Mouse (Mus musculus): ENCODE results near the gene Fam117a. TPM values are rescaled to one million over a fixed set of nuclear protein-coding genes. Genes with fewer than 3 reads are reported as not detected.
"Not testable (repeated sequence)": the region's sequence is repeated elsewhere in the genome, so short reads cannot be mapped to it uniquely, and the experiment has no call there.

Fam117a gene
- polyA plus RNA-seq, 1 experiment from 2014 or later, result 19.2 TPM

DNA sequence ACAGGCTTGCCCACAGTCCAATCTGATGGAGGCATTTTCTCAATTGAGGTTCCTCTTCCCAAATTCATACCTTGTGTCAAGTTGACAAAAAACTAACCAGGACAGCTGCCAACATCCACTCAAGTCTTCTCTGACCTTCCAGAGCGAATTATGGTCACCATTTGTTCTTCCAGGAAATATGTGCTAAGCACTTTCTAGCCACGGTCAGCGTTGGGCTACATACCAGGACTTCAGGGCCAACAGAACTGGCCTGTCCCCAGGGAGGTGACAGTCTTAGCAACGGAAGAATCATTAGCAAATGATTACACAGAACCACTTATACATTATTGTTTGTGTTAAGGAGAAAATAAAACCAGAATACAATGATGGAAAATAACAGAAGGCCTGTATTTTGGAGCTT, 69.0 kb downstream of the Fam117a start:
- WGBS, result 81% methylated on average over 4 of the region's 4 CpGs
- Histone ChIP-seq H3K4me1 (replicated peaks) (0 out of 2 replicates have a peak, but pooled peaks cover 3% of the 10 kb centered on the region), H3K4me3 (replicated peaks) (no peak overlapping the region), H3K36me3 (no peaks in the 10 kb centered on the region), H3K4me2 (no peak overlapping the region), H3K9ac (replicated peaks) (no peak overlapping the region), H3K27ac (no peak overlapping the region), H3K9me3 (no peaks in the 10 kb centered on the region), H3K27me3 (no peaks in the 10 kb centered on the region)
- no peak for ATAC-seq (ENCODE audit: insufficient number of reproducible peaks, insufficient read depth, low FRiP score, low TSS enrichment, low read depth)

GRCm38 (mm10) chr11:95406398-95406797, 69.6 kb downstream of the Fam117a start:
- H3K27me3 ChIP-seq; H3K9me3 ChIP-seq; H3K36me3 ChIP-seq; H3K27ac ChIP-seq; H3K4me2 ChIP-seq; H3K9ac ChIP-seq (replicated peaks); ATAC-seq (ENCODE audit: insufficient number of reproducible peaks, insufficient read depth, low FRiP score, low TSS enrichment, low read depth); H3K4me3 ChIP-seq (replicated peaks); H3K4me1 ChIP-seq (replicated peaks): not testable (repeated sequence)
- 92% methylated on average over 5 of the region's 5 CpGs for WGBS

DNA sequence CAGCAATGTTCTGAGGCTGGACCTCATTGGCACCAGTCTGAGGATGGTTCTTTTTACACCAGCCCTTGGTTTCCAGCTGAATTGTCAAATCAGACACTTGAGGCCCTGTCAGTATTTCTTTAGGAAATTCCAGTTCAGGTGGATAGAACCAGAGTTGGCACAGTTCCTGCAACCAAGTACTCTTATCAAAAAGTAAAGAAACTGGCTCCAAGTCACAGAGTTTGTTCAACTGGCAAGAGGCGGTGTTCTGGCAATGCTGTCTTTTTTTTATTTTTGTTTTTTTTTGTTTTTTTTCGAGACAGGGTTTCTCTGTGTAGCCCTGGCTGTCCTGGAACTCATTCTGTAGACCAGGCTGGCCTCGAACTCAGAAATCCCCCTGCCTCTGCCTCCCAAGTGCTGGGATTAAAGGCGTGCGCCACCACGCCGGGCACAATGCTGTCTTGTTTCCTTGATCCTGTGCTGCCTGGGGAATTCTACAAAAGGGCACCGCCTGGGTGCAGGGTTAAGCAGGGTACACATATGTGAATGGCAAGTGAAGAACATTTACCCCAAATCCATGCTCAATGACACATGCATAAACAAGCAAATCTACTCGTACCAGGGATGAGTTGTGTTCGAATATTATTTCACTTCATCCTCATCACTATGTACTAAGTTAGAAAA, 72.8 kb downstream of the Fam117a start:
- H3K27ac ChIP-seq, result no peak overlapping the region
- no peak overlapping the region for H3K4me3 ChIP-seq (replicated peaks)
- H3K4me2 ChIP-seq, result no peak overlapping the region
- WGBS, result 90% methylated on average over 10 of the region's 10 CpGs
- H3K36me3 ChIP-seq, result no peaks in the 10 kb centered on the region
- H3K4me1 ChIP-seq (replicated peaks), result peaks cover 7% of the 10 kb centered on the region; the same call in 1 of the 2 replicates
- ATAC-seq (ENCODE audit: insufficient number of reproducible peaks, insufficient read depth, low FRiP score, low TSS enrichment, low read depth), result no peak
- no peaks in the 10 kb centered on the region for H3K27me3 ChIP-seq
- no peak overlapping the region for H3K9ac ChIP-seq (replicated peaks)
- H3K9me3 ChIP-seq, result no peaks in the 10 kb centered on the region

- Histone ChIP-seq H3K4me1 (replicated peaks) (peaks cover 18% of the 10 kb centered on the region), H3K9ac (replicated peaks) (no peak overlapping the region), H3K27me3 (no peaks in the 10 kb centered on the region), H3K36me3 (no peaks in the 10 kb centered on the region), H3K9me3 (no peaks in the 10 kb centered on the region), H3K27ac (no peak overlapping the region), H3K4me2 (no peak overlapping the region), H3K4me3 (replicated peaks) (no peak overlapping the region)
- ATAC-seq (ENCODE audit: insufficient number of reproducible peaks, insufficient read depth, low FRiP score, low TSS enrichment, low read depth), result no peak
- 56% methylated on average over 6 of the region's 6 CpGs for WGBS
Measured at GRCm38 (mm10) chr11:95411453-95412013, 74.7 kb downstream of the Fam117a start.

- H3K4me1 ChIP-seq (replicated peaks), result peaks cover 18% of the 10 kb centered on the region
- H3K9ac ChIP-seq (replicated peaks), result no peak overlapping the region
- H3K9me3 ChIP-seq, result no peaks in the 10 kb centered on the region
- no peaks in the 10 kb centered on the region for H3K27me3 ChIP-seq
- H3K27ac ChIP-seq, result no peak overlapping the region
- H3K36me3 ChIP-seq, result no peaks in the 10 kb centered on the region
- 90% methylated on average over 3 of the region's 3 CpGs for WGBS
- no peak overlapping the region for H3K4me2 ChIP-seq
- ATAC-seq (ENCODE audit: insufficient number of reproducible peaks, insufficient read depth, low FRiP score, low TSS enrichment, low read depth), result no peak
- no peak overlapping the region for H3K4me3 ChIP-seq (replicated peaks)
Measured at GRCm38 (mm10) chr11:95412615-95413014, 75.8 kb downstream of the Fam117a start.

DNA sequence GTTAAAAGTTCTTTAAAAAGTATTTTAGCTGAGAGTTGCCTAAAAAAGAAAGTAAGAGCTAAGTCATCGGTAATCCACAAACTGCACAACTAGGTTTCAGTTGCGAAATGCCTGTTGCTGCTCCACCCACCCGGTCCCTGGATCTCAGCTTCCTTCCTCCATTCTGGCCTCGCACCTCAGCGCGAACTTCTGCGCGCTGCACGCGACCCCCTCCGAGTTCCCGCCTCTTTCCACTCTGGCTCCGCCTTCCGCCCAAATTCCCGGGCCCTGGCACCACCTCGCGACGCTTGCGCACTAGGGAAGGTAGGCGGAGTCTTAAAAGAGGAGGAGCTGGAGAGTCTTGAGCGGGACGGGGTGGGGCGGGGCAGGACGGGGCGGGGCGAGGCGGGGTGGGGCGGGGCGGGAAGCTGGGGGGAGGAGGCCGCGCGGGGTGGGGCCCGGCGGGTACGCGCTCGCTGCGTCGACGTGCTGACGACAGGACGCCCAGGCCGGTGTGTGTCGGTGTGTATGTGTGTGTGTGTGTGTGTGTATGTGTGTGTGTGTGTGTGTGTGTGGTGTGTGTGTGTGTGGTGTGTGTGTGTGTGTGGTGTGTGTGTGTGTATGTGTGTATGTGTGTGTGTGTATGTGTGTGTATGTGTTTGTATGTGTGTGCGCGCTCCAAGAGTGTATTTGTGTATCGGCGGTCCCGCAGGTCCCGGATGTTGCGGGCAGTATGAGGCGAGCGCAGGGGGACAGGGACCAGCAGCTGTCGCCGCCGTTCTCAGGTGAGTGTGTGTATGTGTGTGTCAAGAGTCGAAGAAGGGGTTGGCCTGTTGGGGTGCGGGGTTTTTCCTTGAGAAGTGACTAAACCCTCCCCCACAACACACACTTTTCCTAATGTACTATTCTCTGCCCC, 77.1 kb downstream of the Fam117a start, which contains the start of gene Spop:
Spop (plus strand) TSS at position 440 of the 895 bp plus-strand sequence.
- Histone ChIP-seq H3K36me3 (peaks cover 6% of the 10 kb centered on the region; the same call in 1 of the 2 replicates), H3K27ac (peak within 1 kb of the TSS; percentile 94), H3K9me3 (no peaks in the 10 kb centered on the region), H3K4me1 (replicated peaks) (peaks cover 18% of the 10 kb centered on the region), H3K4me2 (peak within 1 kb of the TSS; percentile 67), H3K4me3 (replicated peaks) (peak within 1 kb of the TSS; percentile 59), H3K27me3 (no peaks in the 10 kb centered on the region), H3K9ac (replicated peaks) (peak within 1 kb of the TSS; percentile 75)
- ATAC-seq (ENCODE audit: insufficient number of reproducible peaks, insufficient read depth, low FRiP score, low TSS enrichment, low read depth), result peak; percentile 85
- WGBS, result 2% methylated on average over 54 of the region's 58 CpGs

DNA sequence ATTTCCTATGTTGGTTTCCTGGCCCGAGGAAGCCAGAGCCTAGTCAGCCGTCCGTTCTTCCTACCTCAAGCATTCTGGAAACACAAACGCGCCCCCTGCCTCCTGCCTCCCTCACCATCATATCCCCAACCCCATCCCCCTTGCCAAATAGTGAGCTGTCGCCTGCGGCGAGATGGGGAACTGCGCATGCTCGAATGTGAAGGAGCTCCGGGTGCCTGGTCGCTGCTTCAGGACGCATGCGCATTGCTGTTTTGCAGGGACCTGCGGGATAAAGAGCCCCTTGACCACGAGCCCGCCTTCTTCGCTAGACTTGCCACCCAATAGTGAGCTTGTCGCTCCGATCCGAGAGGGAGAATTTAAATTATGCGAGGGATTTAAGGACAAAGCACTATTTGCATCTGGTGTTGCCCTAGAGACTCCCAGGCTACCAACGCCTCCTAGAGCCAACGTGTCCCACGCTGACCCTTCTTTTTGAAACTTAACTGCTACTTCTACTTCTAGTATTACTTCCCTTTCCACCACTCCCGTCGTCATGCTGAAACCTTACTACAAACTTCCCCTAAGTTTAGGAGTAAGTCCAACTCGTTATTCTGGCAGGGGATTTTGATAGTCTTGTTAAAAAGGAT, 77.8 kb downstream of the Fam117a start:
- H3K4me3 ChIP-seq (replicated peaks), result peak overlapping the region; percentile 59
- no peaks in the 10 kb centered on the region for H3K27me3 ChIP-seq
- H3K4me1 ChIP-seq (replicated peaks), result peaks cover 18% of the 10 kb centered on the region
- peak overlapping the region; percentile 75 for H3K9ac ChIP-seq (replicated peaks)
- H3K36me3 ChIP-seq, result peaks cover 13% of the 10 kb centered on the region
- WGBS, result under 1% methylated on average over 28 of the region's 28 CpGs
- H3K4me2 ChIP-seq, result peak overlapping the region; percentile 67
- ATAC-seq (ENCODE audit: insufficient number of reproducible peaks, insufficient read depth, low FRiP score, low TSS enrichment, low read depth), result peak; percentile 86
- peak overlapping the region; percentile 94 for H3K27ac ChIP-seq
- no peaks in the 10 kb centered on the region for H3K9me3 ChIP-seq

DNA sequence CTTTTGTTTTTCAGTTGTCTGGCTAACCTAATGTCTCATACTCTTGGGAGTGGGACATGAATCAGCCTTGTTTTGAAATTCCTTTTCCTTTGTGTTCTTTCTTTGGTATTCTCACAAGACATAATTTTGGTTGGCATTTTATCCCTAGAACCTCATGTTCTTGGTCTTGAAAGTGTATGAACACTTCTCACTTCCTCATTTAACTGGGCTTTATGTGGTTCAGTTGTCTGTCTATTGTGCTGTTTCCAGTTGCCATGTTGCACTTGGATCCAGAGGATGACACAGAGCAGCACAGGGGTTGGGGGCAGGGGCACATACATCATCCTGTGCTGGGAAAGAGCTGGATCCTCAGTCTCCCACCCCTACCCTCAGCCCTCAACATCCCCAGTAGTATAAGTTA, 79.1 kb downstream of the Fam117a start:
- H3K4me2 ChIP-seq, result peak overlapping the region; percentile 67
- no peak overlapping the region for H3K27ac ChIP-seq
- peak overlapping the region; percentile 59 for H3K4me3 ChIP-seq (replicated peaks)
- peaks cover 18% of the 10 kb centered on the region for H3K4me1 ChIP-seq (replicated peaks)
- H3K9me3 ChIP-seq, result no peaks in the 10 kb centered on the region
- 0 out of 2 replicates have a peak overlapping the region, but pooled peaks have one; percentile 27 for H3K9ac ChIP-seq (replicated peaks)
- H3K36me3 ChIP-seq, result peaks cover 17% of the 10 kb centered on the region
- no peak for ATAC-seq (ENCODE audit: insufficient number of reproducible peaks, insufficient read depth, low FRiP score, low TSS enrichment, low read depth)
- no peaks in the 10 kb centered on the region for H3K27me3 ChIP-seq

- no peak overlapping the region for H3K27ac ChIP-seq
- no peak overlapping the region for H3K4me2 ChIP-seq
- ATAC-seq (ENCODE audit: insufficient number of reproducible peaks, insufficient read depth, low FRiP score, low TSS enrichment, low read depth), result no peak
- WGBS, result 86% methylated on average over 5 of the region's 5 CpGs
- no peaks in the 10 kb centered on the region for H3K9me3 ChIP-seq
- peaks cover 22% of the 10 kb centered on the region for H3K36me3 ChIP-seq
- no peaks in the 10 kb centered on the region for H3K27me3 ChIP-seq
- H3K4me3 ChIP-seq (replicated peaks), result no peak overlapping the region
- no peak overlapping the region for H3K9ac ChIP-seq (replicated peaks)
- peaks cover 11% of the 10 kb centered on the region for H3K4me1 ChIP-seq (replicated peaks)
Measured at GRCm38 (mm10) chr11:95417341-95417740, 80.5 kb downstream of the Fam117a start.

GRCm38 (mm10) chr11:95420880-95421435, 84.1 kb downstream of the Fam117a start:
- no peaks in the 10 kb centered on the region for H3K9me3 ChIP-seq
- no peak overlapping the region for H3K27ac ChIP-seq
- 90% methylated on average over 2 of the region's 2 CpGs for WGBS
- H3K36me3 ChIP-seq, result peaks cover 23% of the 10 kb centered on the region
- H3K9ac ChIP-seq (replicated peaks), result no peak overlapping the region
- H3K4me2 ChIP-seq, result no peak overlapping the region
- no peaks in the 10 kb centered on the region for H3K27me3 ChIP-seq
- H3K4me1 ChIP-seq (replicated peaks), result peaks cover 4% of the 10 kb centered on the region
- H3K4me3 ChIP-seq (replicated peaks), result no peak overlapping the region
- ATAC-seq (ENCODE audit: insufficient number of reproducible peaks, insufficient read depth, low FRiP score, low TSS enrichment, low read depth), result no peak
